Mouse (Mus musculus) ovary, postnatal 10 days (tissue): ENCODE measurements at regions not wholly inside any gene's neighbourhood (a gene's known extent, or its start where the extent isn't known, plus 50 kb on each side); places are given as distances from the start of the nearest gene placed in this dataset.

ENCODE experiments used
- DNase-seq: peaks from one replicate; pipeline ENCODE4 v3.0.0; 2022; ENCODE audit warnings: low spot score

GRCm38 (mm10) chr9:89788651-89789050, 50.4 kb upstream of the Ankrd34c start:
- no peak for DNase-seq
